Mouse (Mus musculus): ENCODE measurements around the gene Gpm6a. TPM values are rescaled to one million over a fixed set of nuclear protein-coding genes. Genes with fewer than 3 reads are reported as not detected.

Gpm6a gene
- polyA plus RNA-seq, 1 experiment from 2014 or later = 366 TPM

- no peak overlapping the region for H3K27ac ChIP-seq
- H3K9ac ChIP-seq = no peak overlapping the region
- 46% methylated on average over 3 of the region's 3 CpGs for WGBS
- H3K27me3 ChIP-seq = no peaks in the 10 kb centered on the region
- H3K4me3 ChIP-seq = no peak overlapping the region
- no peak overlapping the region for H3K4me2 ChIP-seq
- H3K4me1 ChIP-seq = no peaks in the 10 kb centered on the region
- H3K36me3 ChIP-seq (ENCODE audit: poor library complexity, severe bottlenecking) = no peaks in the 10 kb centered on the region
- peak; percentile 65 for ATAC-seq
- no peaks in the 10 kb centered on the region for H3K9me3 ChIP-seq (replicated peaks)
These were observed 149.3 kb downstream of the Gpm6a start for GRCm38 (mm10) chr8:55103891-55104481.

Other genes starting within 250 kb of the Gpm6a start
- gene Wdr17, start 67.7 kb upstream of the Gpm6a start, polyA plus RNA-seq (2015; fragmentation: Nextera tagmentation; extraction: Ambion mirVana) = 12.3 and 12.6 TPM in 2 replicates

Data from forebrain, embryonic 13.5 days (tissue).